Mouse (Mus musculus) CH12.LX (cell line): ENCODE data around the gene Cggbp1. TPM values are rescaled to one million over a fixed set of nuclear protein-coding genes. Genes with fewer than 3 reads are reported as not detected.

Experiments
- DNase-seq: peaks from one replicate; pipeline ENCODE4 v3.0.0-alpha.2; 2013; ENCODE audit errors: extremely low read depth
- H3K27ac ChIP-seq: 2 replicates; pipeline ENCODE4 v1.5.1; 2012; ENCODE audit warnings: low read depth, mild to moderate bottlenecking, control low read depth, moderate library complexity; ENCODE audit not compliant: insufficient read depth
- H3K27me3 ChIP-seq: replicated peaks from 2 replicates; pipeline ENCODE3; 2012; ENCODE audit warnings: inconsistent platforms
- H3K36me3 ChIP-seq, 2 experiments: replicated peaks in 1 of 2; 2 replicates each; pipeline versions ENCODE3 to v1.6.1; 2012; ENCODE audit warnings: inconsistent platforms in 1 of 2, low read length in 1 of 2, mild to moderate bottlenecking in 1 of 2, mixed read lengths in 1 of 2, moderate library complexity in 1 of 2; ENCODE audit not compliant: control insufficient read depth in 1 of 2, insufficient read depth in 1 of 2
- H3K4me1 ChIP-seq, 2 experiments: 2 replicates each; pipeline ENCODE4 v1.6.1; 2012; ENCODE audit warnings: inconsistent platforms in 1 of 2, moderate library complexity in 1 of 2; ENCODE audit not compliant: insufficient read depth in 2 of 2, control insufficient read depth in 1 of 2
- H3K4me2 ChIP-seq: 2 replicates; pipeline ENCODE4 v1.6.1; 2012; ENCODE audit warnings: low read depth, mild to moderate bottlenecking, control low read depth; ENCODE audit not compliant: poor library complexity, insufficient read depth, severe bottlenecking
- H3K4me3 ChIP-seq, 3 experiments: fragments of 150-350 bp in 1 of 3; sonication (generic) in 1 of 3; replicated peaks in 1 of 3; 2 replicates each; pipeline versions ENCODE3 to v1.5.1; 2011 to 2012; ENCODE audit warnings: low read depth in 2 of 3, low read length in 2 of 3, mild to moderate bottlenecking in 2 of 3, moderate library complexity in 2 of 3, control low read depth in 1 of 3, improper control_type of control experiment in 1 of 3, inconsistent platforms in 1 of 3, mixed read lengths in 1 of 3; ENCODE audit not compliant: poor library complexity in 1 of 3
- H3K79me2 ChIP-seq: replicated peaks from 2 replicates; pipeline ENCODE4 v1.6.1; 2012; ENCODE audit warnings: mild to moderate bottlenecking, moderate library complexity; ENCODE audit not compliant: control insufficient read depth, poor library complexity, insufficient read depth, severe bottlenecking; ENCODE audit errors: extremely low read depth
- H3K9ac ChIP-seq: 2 replicates; pipeline ENCODE4 v1.6.1; 2012; ENCODE audit warnings: low read depth, mild to moderate bottlenecking, control low read depth, moderate library complexity; ENCODE audit not compliant: insufficient read depth
- H3K9me3 ChIP-seq: replicated peaks from 2 replicates; pipeline ENCODE3; 2012; ENCODE audit warnings: low read length, inconsistent platforms, mixed read lengths
- BHLHE40 ChIP-seq: IDR thresholded peaks from 2 replicates; pipeline ENCODE4 v1.6.1; 2011; ENCODE audit warnings: mild to moderate bottlenecking, low read depth, low read length, improper control_type of control experiment
- CHD1 ChIP-seq: IDR thresholded peaks from 2 replicates; pipeline ENCODE4 v1.6.1; 2012; ENCODE audit warnings: low read depth, low read length, improper control_type of control experiment, inconsistent platforms
- CHD2 ChIP-seq: IDR thresholded peaks from 2 replicates; pipeline ENCODE4 v1.6.1; 2011; ENCODE audit warnings: low read length, improper control_type of control experiment
- CTCF ChIP-seq, 2 experiments: IDR thresholded peaks in 1 of 2; conservative IDR thresholded peaks in 1 of 2; 2 replicates each; pipeline ENCODE4 v1.5.1; 2011 to 2012; ENCODE audit warnings: low read depth in 2 of 2, low read length in 2 of 2, improper control_type of control experiment in 1 of 2, inconsistent platforms in 1 of 2, mild to moderate bottlenecking in 1 of 2, moderate library complexity in 1 of 2
- EP300 ChIP-seq: IDR thresholded peaks from 2 replicates; pipeline ENCODE4 v1.6.1; 2011; ENCODE audit warnings: low read length, improper control_type of control experiment
- GABPA ChIP-seq: IDR thresholded peaks from 2 replicates; pipeline ENCODE4 v1.6.1; 2012; ENCODE audit warnings: low read depth, low read length, improper control_type of control experiment, inconsistent platforms; ENCODE audit not compliant: insufficient replicate concordance
- HCFC1 ChIP-seq: IDR thresholded peaks from 2 replicates; pipeline ENCODE4 v1.6.1; 2012; ENCODE audit warnings: low read depth, mild to moderate bottlenecking, inconsistent platforms, low read length, improper control_type of control experiment
- JUN ChIP-seq: IDR thresholded peaks from 2 replicates; pipeline ENCODE4 v1.6.1; 2011; ENCODE audit warnings: low read depth, mild to moderate bottlenecking, low read length, improper control_type of control experiment, moderate library complexity; ENCODE audit not compliant: insufficient read depth
- JUND ChIP-seq: conservative IDR thresholded peaks from 2 replicates; pipeline ENCODE4 v1.6.1; 2011; ENCODE audit warnings: low read depth, low read length, improper control_type of control experiment
- MAX ChIP-seq: IDR thresholded peaks from 2 replicates; pipeline ENCODE4 v1.6.1; 2011; ENCODE audit warnings: low read length, improper control_type of control experiment
- MEF2A ChIP-seq: IDR thresholded peaks from 2 replicates; pipeline ENCODE4 v1.6.1; 2014; ENCODE audit warnings: low read depth, mild to moderate bottlenecking, inconsistent platforms, low read length, improper control_type of control experiment, borderline replicate concordance
- MXI1 ChIP-seq: IDR thresholded peaks from 2 replicates; pipeline ENCODE4 v1.6.1; 2011; ENCODE audit warnings: mild to moderate bottlenecking, low read depth, low read length, improper control_type of control experiment
- POLR2A ChIP-seq: IDR thresholded peaks from 2 replicates; pipeline ENCODE4 v1.6.1; 2011; ENCODE audit warnings: low read depth, mild to moderate bottlenecking, improper control_type of control experiment, low read length
- RAD21 ChIP-seq: IDR thresholded peaks from 2 replicates; pipeline ENCODE4 v1.6.1; 2011; ENCODE audit warnings: low read depth, mild to moderate bottlenecking, low read length, improper control_type of control experiment, moderate library complexity
- SIN3A ChIP-seq: IDR thresholded peaks from 2 replicates; pipeline ENCODE4 v1.6.1; 2012; ENCODE audit warnings: low read length, improper control_type of control experiment, inconsistent platforms
- SMC3 ChIP-seq: IDR thresholded peaks from 2 replicates; pipeline ENCODE4 v1.6.1; 2011; ENCODE audit warnings: low read depth, low read length, improper control_type of control experiment
- TBP ChIP-seq: conservative IDR thresholded peaks from 2 replicates; pipeline ENCODE4 v1.6.1; 2011; ENCODE audit warnings: low read depth, low read length, improper control_type of control experiment
- TCF12 ChIP-seq: IDR thresholded peaks from 2 replicates; pipeline ENCODE4 v1.6.1; 2014; ENCODE audit warnings: low read depth, mild to moderate bottlenecking, inconsistent platforms, low read length, improper control_type of control experiment
- ZMIZ1 ChIP-seq: IDR thresholded peaks from 2 replicates; pipeline ENCODE4 v1.6.1; 2012; ENCODE audit warnings: low read depth, mild to moderate bottlenecking, inconsistent platforms, low read length, improper control_type of control experiment
- ZNF384 ChIP-seq: IDR thresholded peaks from 2 replicates; pipeline ENCODE4 v1.6.1; 2012; ENCODE audit warnings: low read depth, low read length, improper control_type of control experiment, inconsistent platforms
- dilution Hi-C: fragments of 300-500 bp; cut with MboI; formaldehyde crosslinking; loops from 2 replicates; pipeline ENCODE4 v1.14.3; 2020; ENCODE audit warnings: low sequenced_read_pairs; ENCODE audit not compliant: extremely low pct_unique_long_range_greater_than_20kb, extremely low pct_ligation_motif_present
- in situ Hi-C: fragments of 300-500 bp; cut with MboI; formaldehyde crosslinking; loops from 3 replicates; pipeline ENCODE4 v1.14.3; 2019; ENCODE audit warnings: low sequenced_read_pairs, low pct_ligation_motif_present, low pct_unique_long_range_greater_than_20kb, mixed read lengths
- polyA plus RNA-seq: library from polyadenylated mRNA; unstranded; fragments of >175 nt; gene quantifications from 2 replicates; pipeline ENCODE4 v1.2.1, GENCODE M21; 2012; ENCODE audit warnings: low read depth; ENCODE audit not compliant: insufficient read length
- total RNA-seq, 2 experiments: library from RNA; depleted of rRNA; stranded (reverse); fragments of 300-350 nt in 1 of 2; fragments of >200 nt in 1 of 2; gene quantifications; 2 replicates each; pipeline ENCODE4 v1.2.3; 2012 to 2014

The Cggbp1 gene
- total and polyA plus RNA-seq, 3 experiments, result 38.5 to 86.5 (median 71.1) TPM

- dilution Hi-C loops (no loop called here), in situ Hi-C loops (no loop called here)
These were observed 5.8 kb upstream of the Cggbp1 start for GRCm38 (mm10) chr16:64845947-64846346.

GRCm38 (mm10) chr16:64850287-64851084, 1.3 kb upstream of the Cggbp1 start:
- in situ Hi-C loops, result no loop called here
- TF ChIP-seq JUND (peak; percentile 60), SIN3A (peak; percentile 64), RAD21 (no peak), CHD2 (peak; percentile 91), ZNF384 (peak; percentile 64), JUN (peak; percentile 60; the same call in 1 of the 2 replicates), TBP (no peak)
- dilution Hi-C loops, result no loop called here
- Histone ChIP-seq H3K79me2 (peaks cover 48% of the 10 kb centered on the region), H3K4me3 (peak overlapping the region; percentile 61 to 95 (median 62)), H3K9me3 (no peaks in the 10 kb centered on the region), H3K36me3 (peaks cover 9 to 23% of the 10 kb centered on the region in 2 experiments), H3K9ac (peak overlapping the region; percentile 83), H3K27ac (peak overlapping the region; percentile 50; the same call in 1 of the 2 replicates), H3K4me1 (peaks cover 2 to 31% of the 10 kb centered on the region in 2 experiments; a peak in 3 of 4 replicates), H3K4me2 (peak overlapping the region; percentile 90), H3K27me3 (no peaks in the 10 kb centered on the region)
- DNase-seq, result peak; percentile 54

More at GRCm38 (mm10) chr16:64845947-64846346, 5.8 kb upstream of the Cggbp1 start:
- no peak overlapping the region for H3K9ac ChIP-seq
- no peak overlapping the region for H3K4me3 ChIP-seq
- H3K9me3 ChIP-seq, result no peaks in the 10 kb centered on the region
- peak; percentile 46 for DNase-seq
- peaks cover 32% of the 10 kb centered on the region for H3K79me2 ChIP-seq
- H3K27ac ChIP-seq, result no peak overlapping the region
- H3K4me2 ChIP-seq, result no peak overlapping the region
- peaks cover 0 to 4% of the 10 kb centered on the region in 2 experiments for H3K36me3 ChIP-seq
- peaks cover 0 to 13% of the 10 kb centered on the region in 2 experiments; a peak in 2 of 4 replicates for H3K4me1 ChIP-seq
- TF ChIP-seq CTCF (conservative IDR thresholded peaks at IDR 0.05 in 1 of 2, IDR thresholded peaks at IDR 0.05 in 1 of 2; ENCODE audit: low read depth in 2 of 2, low read length in 2 of 2) (peak; percentile 45 to 52), ZMIZ1 (no peak), MAX (no peak), SMC3 (peak; percentile 31), EP300 (no peak)
- no peaks in the 10 kb centered on the region for H3K27me3 ChIP-seq

GRCm38 (mm10) chr16:64851085-64851562, 672 bp upstream of the Cggbp1 start:
- in situ Hi-C loops (no loop called here), dilution Hi-C loops (no loop called here)
- peak overlapping the region; percentile 83 for H3K9ac ChIP-seq

More at GRCm38 (mm10) chr16:64851085-64851562, 672 bp upstream of the Cggbp1 start:
- Histone ChIP-seq H3K4me3 (peak overlapping the region; percentile 61 to 95 (median 62)), H3K9me3 (no peaks in the 10 kb centered on the region), H3K79me2 (peaks cover 45% of the 10 kb centered on the region), H3K27ac (peak overlapping the region; percentile 50), H3K27me3 (no peaks in the 10 kb centered on the region), H3K36me3 (peaks cover 15 to 27% of the 10 kb centered on the region in 2 experiments)
- DNase-seq, result no peak
- TF ChIP-seq BHLHE40 (no peak), POLR2A (no peak), CHD1 (no peak), TCF12 (no peak), TBP (no peak), MEF2A (no peak), GABPA (no peak), HCFC1 (no peak), MXI1 (no peak)
- TF ChIP-seq, all 38 proteins: peak for 0
- Histone ChIP-seq H3K4me2 (peak overlapping the region; percentile 67), H3K4me1 (peaks cover 2 to 34% of the 10 kb centered on the region in 2 experiments; a peak in 3 of 4 replicates)
